Mouse (Mus musculus) spleen, adult 18-20 months (tissue): Measurements from ENCODE around the gene Galnt12.
"Not testable (repeated sequence)": the region's sequence is repeated elsewhere in the genome, so short reads cannot be mapped to it uniquely, and the experiment has no call there.

Experiments
- DNase-seq, 2 experiments: peaks; one replicate each; pipeline ENCODE4 v3.0.0; 2022; ENCODE audit warnings: mixed read lengths in 2 of 2

Gene Galnt12

GRCm38 (mm10) chr4:47091493-47092386 is at the start of gene Galnt12:
TSS of gene Galnt12 (plus strand) at chr4:47091909.
- DNase-seq, result peak; percentile 30 to 54

- DNase-seq, result no peak
These were observed 47.8 kb upstream of the Galnt12 start for GRCm38 (mm10) chr4:47043866-47044265.

- no peak for DNase-seq
These were observed 44.7 kb upstream of the Galnt12 start for GRCm38 (mm10) chr4:47046974-47047373.

GRCm38 (mm10) chr4:47047765-47048164 is 43.9 kb upstream of the Galnt12 start:
- no peak for DNase-seq

- DNase-seq, result no peak
These were observed 42.5 kb upstream of the Galnt12 start for GRCm38 (mm10) chr4:47049216-47049615.

GRCm38 (mm10) chr4:47050167-47050566 is 41.5 kb upstream of the Galnt12 start:
- DNase-seq, result peak; percentile 35 to 81

- DNase-seq, result no peak
These were observed 40.9 kb upstream of the Galnt12 start for GRCm38 (mm10) chr4:47050642-47051381.

- no peak for DNase-seq
These were observed 39.8 kb upstream of the Galnt12 start for GRCm38 (mm10) chr4:47051905-47052304.

GRCm38 (mm10) chr4:47055170-47055569 is 36.5 kb upstream of the Galnt12 start:
- not testable (repeated sequence) for DNase-seq

- DNase-seq, result no peak
These were observed 36.1 kb upstream of the Galnt12 start for GRCm38 (mm10) chr4:47055570-47056080.

- DNase-seq, result peak in 1 of 2 experiments; percentile 23
These were observed 34.8 kb upstream of the Galnt12 start, which contains the start of gene Anks6 for GRCm38 (mm10) chr4:47056791-47057509. TSS of gene Anks6 (minus strand) at chr4:47057427.

- DNase-seq, result no peak
These were observed 34.0 kb upstream of the Galnt12 start for GRCm38 (mm10) chr4:47057510-47058325.

- DNase-seq, result no peak
These were observed 30.8 kb upstream of the Galnt12 start for GRCm38 (mm10) chr4:47060900-47061299.

- no peak for DNase-seq
These were observed 16.7 kb upstream of the Galnt12 start for GRCm38 (mm10) chr4:47075054-47075453.

- DNase-seq, result no peak
These were observed 11.6 kb upstream of the Galnt12 start for GRCm38 (mm10) chr4:47079997-47080646.

- DNase-seq, result no peak
These were observed 11.1 kb upstream of the Galnt12 start for GRCm38 (mm10) chr4:47080647-47081010.

GRCm38 (mm10) chr4:47083824-47084223 is 7.9 kb upstream of the Galnt12 start:
- DNase-seq, result no peak

- no peak for DNase-seq
These were observed 3.0 kb upstream of the Galnt12 start for GRCm38 (mm10) chr4:47088671-47089070.

GRCm38 (mm10) chr4:47092387-47093021 is 795 bp downstream of the Galnt12 start:
- DNase-seq, result peak in 1 of 2 experiments; percentile 7

- no peak for DNase-seq
These were observed 1.5 kb downstream of the Galnt12 start for GRCm38 (mm10) chr4:47093161-47093560.

GRCm38 (mm10) chr4:47093647-47094046 is 1.9 kb downstream of the Galnt12 start:
- no peak for DNase-seq
